Mouse (Mus musculus): ENCODE data around the gene Parp8. TPM values are rescaled to one million over a fixed set of nuclear protein-coding genes. Genes with fewer than 3 reads are reported as not detected.

Gene Parp8
- total and polyA plus RNA-seq, 3 experiments: not detected

DNA sequence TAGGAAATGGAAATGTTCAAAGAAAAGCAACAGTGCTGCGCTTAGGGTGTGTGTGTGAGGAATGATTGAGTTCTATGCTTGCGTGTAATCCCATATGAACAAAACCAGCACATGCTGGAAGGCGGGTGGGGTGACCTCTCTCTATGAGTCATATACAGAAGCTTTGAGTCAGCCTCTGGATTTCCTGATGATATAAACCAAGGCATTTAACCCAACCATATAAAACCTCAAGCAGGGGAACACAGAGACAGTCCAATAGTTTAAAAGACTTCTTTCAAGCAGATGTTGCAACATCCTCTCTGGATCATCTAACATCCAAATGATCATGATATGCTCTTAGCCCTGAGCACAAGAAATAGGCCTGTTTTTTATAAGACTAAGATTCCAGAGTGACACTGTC, 196.3 kb downstream of the Parp8 start:
- Histone ChIP-seq H3K9ac (ENCODE audit: insufficient read depth, low read depth) (no peak overlapping the region), H3K36me3 (replicated peaks in 1 of 2; ENCODE audit: control insufficient read depth in 1 of 2, insufficient read depth in 1 of 2, low read length in 1 of 2) (no peaks in the 10 kb centered on the region), H3K4me1 (ENCODE audit: control insufficient read depth in 1 of 2, insufficient read depth in 2 of 2) (no peaks in the 10 kb centered on the region), H3K4me2 (ENCODE audit: insufficient read depth, low read depth, poor library complexity, severe bottlenecking) (no peak overlapping the region), H3K4me3 (replicated peaks in 1 of 3; ENCODE audit: low read depth in 2 of 3, low read length in 2 of 3, poor library complexity in 1 of 3) (no peak overlapping the region), H3K27ac (ENCODE audit: insufficient read depth, low read depth) (no peak overlapping the region), H3K9me3 (replicated peaks; ENCODE audit: low read length) (peaks cover 44% of the 10 kb centered on the region), H3K79me2 (replicated peaks; ENCODE audit: control insufficient read depth, extremely low read depth, insufficient read depth, poor library complexity, severe bottlenecking) (no peaks in the 10 kb centered on the region), H3K27me3 (replicated peaks) (no peaks in the 10 kb centered on the region)
- in situ Hi-C loops (cut with MboI; ENCODE audit: low pct_ligation_motif_present, low pct_unique_long_range_greater_than_20kb, low sequenced_read_pairs): no loop called here
- dilution Hi-C loops (cut with MboI; ENCODE audit: extremely low pct_ligation_motif_present, extremely low pct_unique_long_range_greater_than_20kb, low sequenced_read_pairs): no loop called here
- TF ChIP-seq MYC (IDR thresholded peaks at IDR 0.05; ENCODE audit: low read depth, low read length): no peak
- no peak for TF ChIP-seq USF2 (conservative IDR thresholded peaks at IDR 0.05; ENCODE audit: low read depth, low read length)
- no peak for TF ChIP-seq PAX5 (IDR thresholded peaks at IDR 0.05; ENCODE audit: low read length)
- no peak for TF ChIP-seq ZKSCAN1 (IDR thresholded peaks at IDR 0.05; ENCODE audit: borderline replicate concordance, low read depth, low read length)
- no peak for TF ChIP-seq RCOR1 (conservative IDR thresholded peaks at IDR 0.05; ENCODE audit: low read depth, low read length)
- no peak for TF ChIP-seq NRF1 (IDR thresholded peaks at IDR 0.05; ENCODE audit: low read depth, low read length)
- no peak for TF ChIP-seq POLR2A (IDR thresholded peaks at IDR 0.05; ENCODE audit: low read depth, low read length)
- no peak for TF ChIP-seq BHLHE40 (IDR thresholded peaks at IDR 0.05; ENCODE audit: low read depth, low read length)
- no peak for TF ChIP-seq USF1 (IDR thresholded peaks at IDR 0.05; ENCODE audit: low read depth, low read length)
- TF ChIP-seq HCFC1 (IDR thresholded peaks at IDR 0.05; ENCODE audit: low read depth, low read length): no peak
- no peak for TF ChIP-seq ETS1 (conservative IDR thresholded peaks at IDR 0.05; ENCODE audit: low read depth, low read length)
- TF ChIP-seq POLR2AphosphoS2 (IDR thresholded peaks at IDR 0.05; ENCODE audit: low read depth, low read length): no peak
- no peak for TF ChIP-seq E2F4 (IDR thresholded peaks at IDR 0.05; ENCODE audit: insufficient replicate concordance, low read depth, low read length)
- TF ChIP-seq GABPA (IDR thresholded peaks at IDR 0.05; ENCODE audit: insufficient replicate concordance, low read depth, low read length): no peak
- no peak for TF ChIP-seq TCF12 (IDR thresholded peaks at IDR 0.05; ENCODE audit: low read depth, low read length)
- no peak for TF ChIP-seq UBTF (IDR thresholded peaks at IDR 0.05; ENCODE audit: low read depth, low read length)
- TF ChIP-seq ELF1 (IDR thresholded peaks at IDR 0.05; ENCODE audit: low read depth, low read length): no peak
- no peak for TF ChIP-seq SIN3A (IDR thresholded peaks at IDR 0.05; ENCODE audit: low read length)
- DNase-seq (ENCODE audit: extremely low read depth): no peak

GRCm38 (mm10) chr13:116811456-116811855, 213.9 kb downstream of the Parp8 start:
- in situ Hi-C loops (cut with MboI; ENCODE audit: low pct_ligation_motif_present, low pct_unique_long_range_greater_than_20kb, low sequenced_read_pairs): no loop called here
- TF ChIP-seq TBP (conservative IDR thresholded peaks at IDR 0.05; ENCODE audit: low read depth, low read length) (no peak), RAD21 (IDR thresholded peaks at IDR 0.05; ENCODE audit: low read depth, low read length) (no peak), POLR2AphosphoS2 (IDR thresholded peaks at IDR 0.05; ENCODE audit: low read depth, low read length) (no peak), ZNF384 (IDR thresholded peaks at IDR 0.05; ENCODE audit: low read depth, low read length) (no peak), IRF4 (IDR thresholded peaks at IDR 0.05; ENCODE audit: low read depth, low read length) (no peak), MYC (IDR thresholded peaks at IDR 0.05; ENCODE audit: low read depth, low read length) (no peak), ELF1 (IDR thresholded peaks at IDR 0.05; ENCODE audit: low read depth, low read length) (no peak), ZKSCAN1 (IDR thresholded peaks at IDR 0.05; ENCODE audit: borderline replicate concordance, low read depth, low read length) (no peak), E2F4 (IDR thresholded peaks at IDR 0.05; ENCODE audit: insufficient replicate concordance, low read depth, low read length) (no peak), SMC3 (IDR thresholded peaks at IDR 0.05; ENCODE audit: low read depth, low read length) (no peak), CTCF (conservative IDR thresholded peaks at IDR 0.05 in 1 of 2, IDR thresholded peaks at IDR 0.05 in 1 of 2; ENCODE audit: low read depth in 2 of 2, low read length in 2 of 2) (no peak), CHD1 (IDR thresholded peaks at IDR 0.05; ENCODE audit: low read depth, low read length) (no peak), HCFC1 (IDR thresholded peaks at IDR 0.05; ENCODE audit: low read depth, low read length) (no peak)
- Histone ChIP-seq H3K79me2 (replicated peaks; ENCODE audit: control insufficient read depth, extremely low read depth, insufficient read depth, poor library complexity, severe bottlenecking) (no peaks in the 10 kb centered on the region), H3K9ac (ENCODE audit: insufficient read depth, low read depth) (no peak overlapping the region), H3K4me1 (ENCODE audit: control insufficient read depth in 1 of 2, insufficient read depth in 2 of 2) (no peaks in the 10 kb centered on the region), H3K27me3 (replicated peaks) (no peaks in the 10 kb centered on the region), H3K36me3 (replicated peaks in 1 of 2; ENCODE audit: control insufficient read depth in 1 of 2, insufficient read depth in 1 of 2, low read length in 1 of 2) (no peaks in the 10 kb centered on the region), H3K27ac (ENCODE audit: insufficient read depth, low read depth) (no peak overlapping the region), H3K4me2 (ENCODE audit: insufficient read depth, low read depth, poor library complexity, severe bottlenecking) (no peak overlapping the region), H3K4me3 (replicated peaks in 1 of 3; ENCODE audit: low read depth in 2 of 3, low read length in 2 of 3, poor library complexity in 1 of 3) (no peak overlapping the region), H3K9me3 (replicated peaks; ENCODE audit: low read length) (peaks cover 23% of the 10 kb centered on the region)
- dilution Hi-C loops (cut with MboI; ENCODE audit: extremely low pct_ligation_motif_present, extremely low pct_unique_long_range_greater_than_20kb, low sequenced_read_pairs): no loop called here
- DNase-seq (ENCODE audit: extremely low read depth): no peak
